Mouse (Mus musculus) lung, adult 2 months (tissue): ENCODE data around the gene Kif26b.

Experiments
- CTCF ChIP-seq: fragments of 200-500 bp; IDR thresholded peaks from 2 replicates; pipeline ENCODE4 v1.5.1; 2011; ENCODE audit warnings: mild to moderate bottlenecking, low read length, control low read depth; ENCODE audit not compliant: insufficient read depth
- POLR2A ChIP-seq: fragments of 200-500 bp; IDR thresholded peaks from 2 replicates; pipeline ENCODE4 v1.6.1; 2011; ENCODE audit warnings: low read depth, mild to moderate bottlenecking, control low read depth, low read length, borderline replicate concordance; ENCODE audit errors: extremely low read depth

DNA sequence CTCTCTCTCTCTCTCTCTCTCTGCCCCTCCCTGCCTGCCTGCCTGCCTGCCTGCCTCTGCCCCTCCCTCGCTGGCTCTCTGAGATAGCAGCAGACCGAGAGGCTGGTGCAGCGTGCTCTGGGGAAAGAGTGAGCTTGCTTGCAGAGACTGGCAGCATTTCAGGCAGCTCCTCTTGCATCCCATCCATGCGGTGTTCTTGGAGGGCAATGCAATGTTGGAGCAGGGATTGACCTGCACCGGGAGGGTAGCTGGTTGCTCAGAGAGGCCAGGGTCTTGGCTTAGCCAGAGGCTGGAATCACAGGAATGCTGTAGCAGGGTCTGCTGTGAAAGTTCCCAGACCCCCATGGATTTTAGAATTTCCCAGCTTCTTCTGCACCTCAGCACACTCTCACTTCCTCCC is 269.4 kb downstream of the Kif26b start:
- TF ChIP-seq POLR2A (no peak), CTCF (no peak)
